Mouse (Mus musculus): ENCODE results near the gene Rere. TPM values are rescaled to one million over a fixed set of nuclear protein-coding genes. Genes with fewer than 3 reads are reported as not detected.
"Not testable (repeated sequence)": the region's sequence is repeated elsewhere in the genome, so short reads cannot be mapped to it uniquely, and the experiment has no call there.

The Rere gene
- polyA plus RNA-seq, 1 experiment from 2014 or later: 19.7 TPM

DNA sequence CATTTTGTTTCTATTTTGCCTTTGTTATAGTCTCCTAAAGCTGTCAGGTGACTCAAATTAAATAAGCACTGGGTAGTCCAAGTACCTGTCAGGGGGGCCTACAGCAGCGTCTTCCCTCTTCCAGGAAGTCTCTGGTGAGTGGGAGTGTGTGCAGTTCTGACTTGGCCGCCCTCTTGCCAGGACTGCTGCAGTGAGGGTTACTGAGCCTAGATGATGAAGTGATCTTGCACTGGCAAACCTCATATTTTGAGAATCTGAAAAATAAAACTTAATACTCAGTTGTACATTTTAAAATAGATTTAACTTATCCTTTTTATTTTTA lies 306.8 kb downstream of the Rere start:
- WGBS: 74% methylated on average over 2 of the region's 2 CpGs
- no peaks in the 10 kb centered on the region for H3K36me3 ChIP-seq
- peaks cover 29% of the 10 kb centered on the region for H3K4me1 ChIP-seq
- H3K9ac ChIP-seq: no peak overlapping the region
- no peaks in the 10 kb centered on the region for H3K9me3 ChIP-seq
- H3K27ac ChIP-seq: no peak overlapping the region
- H3K4me3 ChIP-seq: no peak overlapping the region
- no peaks in the 10 kb centered on the region for H3K27me3 ChIP-seq
- H3K4me2 ChIP-seq: no peak overlapping the region
- no peak for ATAC-seq (ENCODE audit: insufficient number of reproducible peaks, low FRiP score, low TSS enrichment, low read depth)

DNA sequence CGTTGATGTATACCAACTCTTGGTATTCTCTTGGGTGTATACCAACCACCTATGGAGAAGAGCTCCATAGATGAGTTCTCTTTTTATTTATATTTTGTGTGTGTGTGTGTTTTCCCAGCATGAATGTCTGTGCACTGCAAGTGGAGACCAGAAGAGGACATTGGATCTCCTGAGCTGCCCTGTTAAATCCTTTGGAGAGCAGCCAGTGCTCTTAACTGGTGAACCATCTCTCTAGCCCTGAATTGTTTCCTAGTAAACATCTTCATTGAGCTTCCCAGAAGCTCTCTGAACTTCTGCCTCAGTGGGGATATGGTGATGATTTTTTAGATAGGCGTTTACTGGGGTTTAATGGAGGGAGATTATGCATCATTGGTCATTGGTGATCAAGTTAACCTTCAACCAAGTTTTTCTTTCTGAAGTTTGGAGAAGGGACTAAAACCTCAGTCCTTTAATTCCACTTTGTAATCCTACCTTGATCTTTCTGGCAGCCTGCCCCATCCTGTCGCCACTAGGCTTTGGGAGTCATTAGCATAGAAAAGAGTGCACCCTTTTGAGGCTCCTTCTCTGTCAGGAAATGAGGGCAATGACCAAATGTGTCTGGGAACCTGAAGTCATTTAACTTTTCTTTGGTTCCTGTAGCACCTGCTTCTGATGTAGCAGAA lies 309.3 kb downstream of the Rere start:
- ATAC-seq (ENCODE audit: insufficient number of reproducible peaks, low FRiP score, low TSS enrichment, low read depth): no peak
- Histone ChIP-seq H3K9ac (no peak overlapping the region), H3K36me3 (no peaks in the 10 kb centered on the region), H3K4me2 (no peak overlapping the region), H3K4me1 (peaks cover 12% of the 10 kb centered on the region; the same call in 1 of the 2 replicates), H3K27ac (peak overlapping the region; percentile 30; the same call in 1 of the 2 replicates), H3K27me3 (no peaks in the 10 kb centered on the region), H3K4me3 (no peak overlapping the region), H3K9me3 (no peaks in the 10 kb centered on the region)
- 35% methylated on average over 3 of the region's 3 CpGs for WGBS

DNA sequence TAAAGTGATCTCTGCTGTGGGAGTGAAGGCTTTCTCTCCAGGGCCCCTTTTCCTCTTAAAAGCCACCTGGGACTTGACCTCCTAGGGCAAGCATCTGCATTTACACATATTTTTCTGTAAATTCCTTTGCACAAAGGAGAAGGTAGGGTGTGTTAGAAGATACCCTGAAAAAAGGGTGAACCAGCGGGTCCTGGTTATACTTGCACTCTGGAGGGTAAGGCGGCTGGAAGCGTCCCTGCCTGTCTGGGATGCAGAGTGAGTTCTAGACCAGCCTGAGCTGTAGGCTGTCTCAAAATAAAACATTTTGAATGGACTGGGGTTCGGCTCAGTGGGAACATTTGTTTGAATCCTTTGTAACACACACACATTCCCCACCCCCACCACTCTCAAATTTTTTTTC lies 310.2 kb downstream of the Rere start:
- H3K9me3 ChIP-seq: no peaks in the 10 kb centered on the region
- H3K4me1 ChIP-seq: peaks cover 15% of the 10 kb centered on the region
- no peaks in the 10 kb centered on the region for H3K27me3 ChIP-seq
- no peak for ATAC-seq (ENCODE audit: insufficient number of reproducible peaks, low FRiP score, low TSS enrichment, low read depth)
- H3K9ac ChIP-seq: no peak overlapping the region
- no peak overlapping the region for H3K4me3 ChIP-seq
- no peaks in the 10 kb centered on the region for H3K36me3 ChIP-seq
- 61% methylated on average over 4 of the region's 4 CpGs for WGBS
- no peak overlapping the region for H3K4me2 ChIP-seq
- H3K27ac ChIP-seq: no peak overlapping the region

- H3K27me3 ChIP-seq: no peaks in the 10 kb centered on the region
- WGBS: 58% methylated on average over 6 of the region's 6 CpGs
- H3K9me3 ChIP-seq: no peaks in the 10 kb centered on the region
- H3K4me1 ChIP-seq: peaks cover 18% of the 10 kb centered on the region
- H3K36me3 ChIP-seq: no peaks in the 10 kb centered on the region
- H3K27ac ChIP-seq: no peak overlapping the region
- no peak overlapping the region for H3K4me2 ChIP-seq
- no peak overlapping the region for H3K9ac ChIP-seq
- no peak for ATAC-seq (ENCODE audit: insufficient number of reproducible peaks, low FRiP score, low TSS enrichment, low read depth)
- H3K4me3 ChIP-seq: no peak overlapping the region
Observed at GRCm38 (mm10) chr4:150592087-150592486, 310.6 kb downstream of the Rere start.

DNA sequence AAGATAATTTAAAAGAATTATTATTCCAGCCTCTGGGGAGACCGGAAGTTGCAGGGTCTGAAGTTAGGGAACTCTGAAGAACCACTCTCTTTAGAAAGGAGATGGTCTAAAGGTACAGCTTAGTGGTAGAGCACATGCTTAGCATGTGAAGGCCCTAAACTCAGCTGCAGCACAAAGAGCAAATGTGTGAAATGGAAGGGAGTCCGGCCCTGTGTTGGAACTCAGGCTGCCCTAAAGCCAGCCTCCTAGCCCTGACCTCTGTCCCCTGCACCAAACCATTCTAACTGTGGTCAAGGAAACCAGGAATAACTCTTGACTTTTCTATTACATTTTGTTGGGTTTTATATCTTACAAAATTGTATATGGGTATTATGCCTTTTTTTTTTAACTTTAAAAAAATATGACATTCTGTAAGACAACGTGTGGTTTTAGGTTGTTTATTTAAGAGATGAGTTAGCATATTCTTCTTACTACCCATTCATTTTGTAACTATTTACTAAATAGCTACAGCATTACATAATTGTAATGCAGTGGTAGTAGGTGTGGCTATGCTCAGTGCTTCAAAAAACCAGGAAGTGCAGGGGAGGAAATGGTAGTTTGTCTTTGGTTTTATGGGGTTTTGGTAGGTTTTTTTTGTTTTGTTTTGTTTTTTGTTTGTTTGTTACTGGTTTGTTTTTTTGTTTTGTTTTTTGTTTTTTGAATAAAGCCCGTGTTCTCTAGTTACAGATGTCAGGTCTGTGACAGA lies 312.2 kb downstream of the Rere start:
- WGBS: 68% methylated on average over 4 of the region's 4 CpGs
- H3K27ac ChIP-seq: no peak overlapping the region

DNA sequence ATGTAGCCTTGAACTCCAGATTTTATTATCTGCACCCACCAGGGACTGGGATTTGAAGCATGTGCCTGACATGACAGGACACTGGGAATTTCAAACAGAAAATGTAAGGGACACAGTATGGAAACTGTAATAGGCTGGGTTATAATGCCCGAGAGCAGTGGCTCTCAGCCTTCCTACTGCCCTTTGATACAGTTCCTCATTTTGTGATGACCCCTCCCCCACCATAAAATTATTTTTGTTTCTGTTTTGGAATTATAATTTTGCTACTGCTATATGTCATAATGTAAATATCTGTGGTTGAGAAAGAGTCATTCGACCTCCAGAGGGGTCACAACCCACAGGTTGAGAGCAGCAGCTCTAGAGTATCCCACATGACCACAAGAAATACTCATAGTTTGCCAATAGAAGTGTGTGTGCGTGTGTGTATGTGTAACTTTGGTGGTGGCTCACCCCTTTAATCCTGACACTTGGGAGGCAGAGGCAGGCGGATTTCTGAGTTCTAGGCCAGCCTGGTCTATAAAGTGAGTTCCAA lies 312.9 kb downstream of the Rere start:
- no peak for ATAC-seq (ENCODE audit: insufficient number of reproducible peaks, low FRiP score, low TSS enrichment, low read depth)
- no peak overlapping the region for H3K4me3 ChIP-seq
- H3K4me2 ChIP-seq: no peak overlapping the region
- H3K9ac ChIP-seq: no peak overlapping the region
- 85% methylated on average over 4 of the region's 4 CpGs for WGBS
- no peak overlapping the region for H3K27ac ChIP-seq
- H3K9me3 ChIP-seq: no peaks in the 10 kb centered on the region
- H3K36me3 ChIP-seq: no peaks in the 10 kb centered on the region
- H3K27me3 ChIP-seq: no peaks in the 10 kb centered on the region
- H3K4me1 ChIP-seq: peaks cover 35% of the 10 kb centered on the region

More for the DNA sequence above, 312.2 kb downstream of the Rere start:
- Histone ChIP-seq H3K9me3 (no peaks in the 10 kb centered on the region), H3K4me1 (peaks cover 29% of the 10 kb centered on the region), H3K27me3 (no peaks in the 10 kb centered on the region), H3K36me3 (no peaks in the 10 kb centered on the region), H3K4me2 (no peak overlapping the region), H3K9ac (no peak overlapping the region), H3K4me3 (no peak overlapping the region)
- ATAC-seq (ENCODE audit: insufficient number of reproducible peaks, low FRiP score, low TSS enrichment, low read depth): no peak

GRCm38 (mm10) chr4:150595071-150595470 lies 313.6 kb downstream of the Rere start:
- 79% methylated on average over 3 of the region's 3 CpGs for WGBS
- peaks cover 41% of the 10 kb centered on the region for H3K4me1 ChIP-seq

DNA sequence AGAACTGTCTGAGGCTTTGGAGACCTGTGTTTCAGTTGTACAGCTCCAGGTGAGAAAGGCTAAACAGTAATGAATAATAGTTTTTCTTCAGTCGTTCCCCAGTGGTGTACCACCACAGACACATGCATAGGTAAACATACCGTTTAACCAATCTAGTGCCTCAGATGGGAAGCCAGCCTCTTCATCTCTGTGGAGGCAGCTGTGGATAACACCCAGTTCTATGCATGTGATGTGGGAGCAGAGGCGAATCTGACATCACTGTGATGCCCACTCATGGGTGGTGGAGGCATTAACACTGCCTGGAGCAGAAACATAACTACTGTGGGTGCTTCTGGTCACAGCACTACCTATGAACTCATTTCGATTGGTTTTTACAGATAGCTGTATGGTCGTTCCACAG lies 314.5 kb downstream of the Rere start:
- ATAC-seq (ENCODE audit: insufficient number of reproducible peaks, low FRiP score, low TSS enrichment, low read depth): no peak
- no peak overlapping the region for H3K27ac ChIP-seq
- 81% methylated on average over 5 of the region's 5 CpGs for WGBS
- no peak overlapping the region for H3K9ac ChIP-seq
- no peak overlapping the region for H3K4me3 ChIP-seq
- H3K4me1 ChIP-seq: peaks cover 36% of the 10 kb centered on the region
- no peaks in the 10 kb centered on the region for H3K27me3 ChIP-seq
- no peaks in the 10 kb centered on the region for H3K9me3 ChIP-seq
- H3K36me3 ChIP-seq: no peaks in the 10 kb centered on the region
- H3K4me2 ChIP-seq: no peak overlapping the region

More at GRCm38 (mm10) chr4:150595071-150595470, 313.6 kb downstream of the Rere start:
- H3K9me3 ChIP-seq: no peaks in the 10 kb centered on the region
- H3K4me3 ChIP-seq: no peak overlapping the region
- ATAC-seq (ENCODE audit: insufficient number of reproducible peaks, low FRiP score, low TSS enrichment, low read depth): no peak
- no peak overlapping the region for H3K27ac ChIP-seq
- H3K27me3 ChIP-seq: no peaks in the 10 kb centered on the region
- H3K9ac ChIP-seq: no peak overlapping the region
- no peak overlapping the region for H3K4me2 ChIP-seq
- no peaks in the 10 kb centered on the region for H3K36me3 ChIP-seq

- no peak for ATAC-seq (ENCODE audit: insufficient number of reproducible peaks, low FRiP score, low TSS enrichment, low read depth)
- Histone ChIP-seq H3K36me3 (no peaks in the 10 kb centered on the region), H3K4me2 (no peak overlapping the region), H3K9me3 (no peaks in the 10 kb centered on the region), H3K9ac (no peak overlapping the region), H3K27me3 (no peaks in the 10 kb centered on the region), H3K4me1 (peaks cover 29% of the 10 kb centered on the region), H3K27ac (peak overlapping the region; percentile 40; the same call in 1 of the 2 replicates), H3K4me3 (no peak overlapping the region)
- 48% methylated on average over 1 of the region's 1 CpGs for WGBS
Observed at GRCm38 (mm10) chr4:150598686-150599085, 317.2 kb downstream of the Rere start.

GRCm38 (mm10) chr4:150599119-150599992 lies 317.9 kb downstream of the Rere start:
- no peaks in the 10 kb centered on the region for H3K36me3 ChIP-seq
- H3K27me3 ChIP-seq: no peaks in the 10 kb centered on the region
- H3K27ac ChIP-seq: peak overlapping the region; percentile 68
- H3K4me3 ChIP-seq: no peak overlapping the region
- no peak overlapping the region for H3K4me2 ChIP-seq
- ATAC-seq (ENCODE audit: insufficient number of reproducible peaks, low FRiP score, low TSS enrichment, low read depth): peak; percentile 55; the same call in 1 of the 2 replicates
- H3K4me1 ChIP-seq: peaks cover 29% of the 10 kb centered on the region
- no peaks in the 10 kb centered on the region for H3K9me3 ChIP-seq
- no peak overlapping the region for H3K9ac ChIP-seq
- WGBS: 49% methylated on average over 3 of the region's 3 CpGs

DNA sequence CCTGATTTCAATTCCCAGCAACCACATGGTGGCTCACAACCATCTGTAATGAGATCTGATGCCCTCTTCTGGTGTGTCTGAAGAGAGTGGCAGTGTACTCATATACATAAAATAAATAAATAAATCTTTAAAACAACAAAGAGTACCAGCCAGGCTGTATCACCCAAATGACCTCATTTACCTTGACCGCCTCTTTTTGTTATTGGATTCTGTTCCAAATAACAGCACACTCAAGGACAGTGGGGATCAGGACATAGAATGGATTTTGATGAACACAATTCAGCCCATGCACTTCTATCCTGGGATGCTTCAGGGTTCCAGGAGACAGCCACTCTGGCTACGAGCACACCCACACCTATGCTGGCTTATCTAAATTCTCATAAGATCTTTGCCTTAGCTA lies 319.1 kb downstream of the Rere start:
- H3K4me2 ChIP-seq; H3K36me3 ChIP-seq; ATAC-seq (ENCODE audit: insufficient number of reproducible peaks, low FRiP score, low TSS enrichment, low read depth); H3K27me3 ChIP-seq; H3K27ac ChIP-seq; H3K9ac ChIP-seq; H3K9me3 ChIP-seq; H3K4me3 ChIP-seq: not testable (repeated sequence)
- 88% methylated on average over 2 of the region's 2 CpGs for WGBS
- peaks cover 29% of the 10 kb centered on the region for H3K4me1 ChIP-seq
